Mouse (Mus musculus) bone marrow macrophage, adult 2 months (primary cell): Measurements from ENCODE around the gene Thap8.

Source experiments
- CTCF ChIP-seq: IDR thresholded peaks from 2 replicates; pipeline ENCODE4 v1.5.1; 2012; ENCODE audit warnings: low read depth, mild to moderate bottlenecking, low read length, moderate library complexity
- POLR2A ChIP-seq: IDR thresholded peaks from 2 replicates; pipeline ENCODE4 v1.6.1; 2012; ENCODE audit warnings: mild to moderate bottlenecking, low read depth, low read length, borderline replicate concordance

DNA sequence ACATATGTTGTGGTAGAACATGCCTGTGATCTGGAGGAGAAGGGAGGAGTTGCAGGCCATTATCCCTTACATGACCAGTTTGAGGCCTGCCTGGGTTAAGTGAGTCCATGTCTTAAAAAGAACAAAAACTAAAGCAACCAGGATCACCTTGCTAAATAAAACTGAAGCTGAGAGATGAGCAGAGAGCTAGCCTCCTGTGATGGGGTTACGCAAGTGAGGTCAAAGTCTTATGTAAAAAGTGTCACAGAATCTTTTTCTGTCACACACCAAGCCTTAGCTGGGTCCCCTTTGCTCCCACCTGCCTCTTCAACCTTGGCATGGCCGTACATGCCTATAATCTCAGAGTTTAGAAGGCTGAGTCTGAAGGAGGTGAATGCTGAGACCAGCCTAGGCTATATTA, 41.1 kb downstream of the Thap8 start:
- no peak for TF ChIP-seq CTCF
- no peak for TF ChIP-seq POLR2A
